Mouse (Mus musculus) heart, embryonic 16.5 days (tissue): ENCODE data around the gene Gcgr. TPM values are rescaled to one million over a fixed set of nuclear protein-coding genes. Genes with fewer than 3 reads are reported as not detected.
"Not testable (repeated sequence)": the region's sequence is repeated elsewhere in the genome, so short reads cannot be mapped to it uniquely, and the experiment has no call there.

Experiments
- ATAC-seq: fragments of 200-750 bp; cut with Nextera tagmentation; replicated peaks from 2 replicates; pipeline ENCODE4 v1.8.0; 2017; ENCODE audit warnings: moderate number of reproducible peaks; ENCODE audit not compliant: insufficient read depth, low FRiP score; ENCODE audit errors: extremely low read depth
- H3K27ac ChIP-seq: fragments of 300-500 bp; sonication (generic); 2 replicates; pipeline ENCODE4 v1.5.1; 2014; ENCODE audit warnings: mild to moderate bottlenecking, low read length, control low read depth, moderate library complexity
- H3K27me3 ChIP-seq: fragments of 300-500 bp; sonication (generic); 2 replicates; pipeline ENCODE4 v1.6.1; 2014; ENCODE audit warnings: low read length, mixed read lengths; ENCODE audit not compliant: control insufficient read depth, insufficient read depth
- H3K36me3 ChIP-seq: fragments of 300-500 bp; sonication (generic); 2 replicates; pipeline ENCODE4 v1.6.1; 2014; ENCODE audit not compliant: control insufficient read depth, insufficient read depth
- H3K4me1 ChIP-seq: fragments of 300-500 bp; sonication (generic); 2 replicates; pipeline ENCODE4 v1.6.1; 2014; ENCODE audit warnings: low read length, mixed read lengths; ENCODE audit not compliant: control insufficient read depth, insufficient read depth
- H3K4me2 ChIP-seq: fragments of 300-500 bp; sonication (generic); 2 replicates; pipeline ENCODE4 v1.6.1; 2014; ENCODE audit warnings: low read depth, mild to moderate bottlenecking, control low read depth, low read length
- H3K4me3 ChIP-seq: fragments of 300-500 bp; sonication (generic); 2 replicates; pipeline ENCODE4 v1.5.1; 2014; ENCODE audit warnings: mild to moderate bottlenecking, control low read depth, low read length
- H3K9ac ChIP-seq: fragments of 300-500 bp; sonication (generic); 2 replicates; pipeline ENCODE4 v1.6.1; 2014; ENCODE audit warnings: low read length, control low read depth
- H3K9me3 ChIP-seq: fragments of 300-500 bp; sonication (generic); replicated peaks from 2 replicates; pipeline ENCODE4 v1.6.1; 2016; ENCODE audit warnings: low read length; ENCODE audit not compliant: control insufficient read depth
- WGBS: fragments of 180-500 bp; shearing (Covaris S2); extraction: QIAGEN DNeasy Blood & Tissue Kit; methylation state at CpG from one replicate; pipeline ENCODE4 v1.1.7; 2014; 5-methylcytosine and 5-hydroxymethylcytosine counted together
- polyA plus RNA-seq: library from polyadenylated mRNA; unstranded; fragments of >200 nt; fragmentation: Nextera tagmentation; extraction: Ambion mirVana; gene quantifications from 2 replicates; pipeline ENCODE4 v1.2.1, GENCODE M21; 2015

Gcgr gene
- polyA plus RNA-seq, 1 experiment from 2014 or later, result 1.4 TPM

- Histone ChIP-seq H3K36me3 (peaks cover 42% of the 10 kb centered on the region), H3K9me3 (peaks cover 3% of the 10 kb centered on the region; the same call in 1 of the 2 replicates), H3K4me1 (peaks cover 20% of the 10 kb centered on the region), H3K27me3 (no peaks in the 10 kb centered on the region), H3K9ac (peak within 1 kb of the TSS; percentile 95), H3K4me3 (peak within 1 kb of the TSS; percentile 92), H3K4me2 (peak within 1 kb of the TSS; percentile 95), H3K27ac (peak within 1 kb of the TSS; percentile 92)
- 4% methylated on average over 74 of the region's 75 CpGs for WGBS
- peak; percentile 78 for ATAC-seq
Measured at GRCm38 (mm10) chr11:120581490-120582267, 51.2 kb downstream of the Gcgr start, which contains the start of gene Arhgdia. Arhgdia (minus strand) TSS chr11:120581624.

- Histone ChIP-seq H3K4me2 (peak overlapping the region; percentile 94), H3K9ac (peak overlapping the region; percentile 95), H3K4me1 (peaks cover 20% of the 10 kb centered on the region), H3K36me3 (peaks cover 46% of the 10 kb centered on the region), H3K27me3 (no peaks in the 10 kb centered on the region), H3K4me3 (peak overlapping the region; percentile 92), H3K9me3 (peaks cover 3% of the 10 kb centered on the region; the same call in 1 of the 2 replicates), H3K27ac (peak overlapping the region; percentile 92)
- whole genome bisulfite sequencing, result 78% methylated on average over 8 of the region's 8 CpGs
- no peak for ATAC-seq
Measured at GRCm38 (mm10) chr11:120582268-120582981, 51.9 kb downstream of the Gcgr start.

- Histone ChIP-seq H3K4me1 (peaks cover 20% of the 10 kb centered on the region), H3K36me3 (peaks cover 44% of the 10 kb centered on the region)
- not testable (repeated sequence) for H3K27me3 ChIP-seq, H3K27ac ChIP-seq, H3K4me2 ChIP-seq, H3K9me3 ChIP-seq, ATAC-seq, H3K4me3 ChIP-seq, H3K9ac ChIP-seq
- 93% methylated on average over 2 of the region's 2 CpGs for WGBS
Measured at GRCm38 (mm10) chr11:120582982-120583293, 52.4 kb downstream of the Gcgr start.

- no peak overlapping the region for H3K9ac ChIP-seq
- H3K4me2 ChIP-seq, result no peak overlapping the region
- no peak overlapping the region for H3K4me3 ChIP-seq
- peaks cover 3% of the 10 kb centered on the region; the same call in 1 of the 2 replicates for H3K9me3 ChIP-seq
- H3K36me3 ChIP-seq, result peaks cover 41% of the 10 kb centered on the region
- no peak overlapping the region for H3K27ac ChIP-seq
- WGBS, result 97% methylated on average over 1 of the region's 1 CpGs
- peaks cover 20% of the 10 kb centered on the region for H3K4me1 ChIP-seq
- no peak for ATAC-seq
- no peaks in the 10 kb centered on the region for H3K27me3 ChIP-seq
Measured at GRCm38 (mm10) chr11:120583937-120584336, 53.4 kb downstream of the Gcgr start.

- 80% methylated on average over 6 of the region's 6 CpGs for WGBS
- Histone ChIP-seq H3K27ac (no peak overlapping the region), H3K4me2 (no peak overlapping the region), H3K9ac (no peak overlapping the region), H3K4me3 (no peak overlapping the region), H3K9me3 (peaks cover 3% of the 10 kb centered on the region; the same call in 1 of the 2 replicates), H3K36me3 (peaks cover 65% of the 10 kb centered on the region), H3K4me1 (no peaks in the 10 kb centered on the region), H3K27me3 (no peaks in the 10 kb centered on the region)
- no peak for ATAC-seq
Measured at GRCm38 (mm10) chr11:120588531-120588930, 58.0 kb downstream of the Gcgr start.

Other genes with a start within 250 kb of the Gcgr start
- 1,134 and 1,179 TPM in 2 replicates for gene Actg1, start 182.2 kb upstream of the Gcgr start, polyA plus RNA-seq
- gene Fscn2, start 169.2 kb upstream of the Gcgr start, polyA plus RNA-seq, result 0.71 and 0.91 TPM in 2 replicates
- gene Faap100, start 151.9 kb upstream of the Gcgr start, polyA plus RNA-seq, result 28.8 and 37.3 TPM in 2 replicates
- gene Nploc4, start 93.0 kb upstream of the Gcgr start, polyA plus RNA-seq, result 26.7 and 27.7 TPM in 2 replicates
- 0.09 TPM in 1 of 2 replicates, not detected in the other for gene Tspan10, start 88.1 kb upstream of the Gcgr start, polyA plus RNA-seq
- 0.28 and 0.29 TPM in 2 replicates for gene Pde6g, start 77.2 kb upstream of the Gcgr start, polyA plus RNA-seq
- 23.2 and 23.5 TPM in 2 replicates for gene Oxld1, start 72.6 kb upstream of the Gcgr start, polyA plus RNA-seq
- gene Ccdc137, start 72.6 kb upstream of the Gcgr start, polyA plus RNA-seq, result 25.4 and 27.4 TPM in 2 replicates
- gene Arl16, start 63.1 kb upstream of the Gcgr start, polyA plus RNA-seq, result 33.6 and 34.2 TPM in 2 replicates
- 247 and 252 TPM in 2 replicates for gene Mrpl12, start 46.1 kb upstream of the Gcgr start, polyA plus RNA-seq
- gene Slc25a10, start 38.9 kb upstream of the Gcgr start, polyA plus RNA-seq, result 39.6 and 43.9 TPM in 2 replicates
- gene Mcrip1, start 19.0 kb downstream of the Gcgr start, polyA plus RNA-seq, result 134 and 139 TPM in 2 replicates
- gene Ppp1r27, start 20.4 kb downstream of the Gcgr start, polyA plus RNA-seq, result 3.3 and 8.5 TPM in 2 replicates
- 435 and 437 TPM in 2 replicates for gene P4hb, start 42.6 kb downstream of the Gcgr start, polyA plus RNA-seq
- 435 and 439 TPM in 2 replicates for gene Arhgdia, start 50.9 kb downstream of the Gcgr start, polyA plus RNA-seq
- gene Alyref, start 67.7 kb downstream of the Gcgr start, polyA plus RNA-seq, result 223 and 229 TPM in 2 replicates
- 179 and 193 TPM in 2 replicates for gene Anapc11, start 67.7 kb downstream of the Gcgr start, polyA plus RNA-seq
- gene Npb, start 77.8 kb downstream of the Gcgr start, polyA plus RNA-seq, result 13.6 and 15.5 TPM in 2 replicates
- gene Pcyt2, start 87.2 kb downstream of the Gcgr start, polyA plus RNA-seq, result 109 and 117 TPM in 2 replicates
- 21.1 and 28.1 TPM in 2 replicates for gene Sirt7, start 94.5 kb downstream of the Gcgr start, polyA plus RNA-seq
- 14.7 and 19.1 TPM in 2 replicates for gene Mafg, start 102.9 kb downstream of the Gcgr start, polyA plus RNA-seq
- 15.2 and 18.5 TPM in 2 replicates for gene Pycr1, start 113.1 kb downstream of the Gcgr start, polyA plus RNA-seq
- gene Myadml2, start 117.5 kb downstream of the Gcgr start, polyA plus RNA-seq, result 17.0 and 19.5 TPM in 2 replicates
- gene Notum, start 130.5 kb downstream of the Gcgr start, polyA plus RNA-seq, result 0.20 and 1.00 TPM in 2 replicates
- gene Aspscr1, start 142.3 kb downstream of the Gcgr start, polyA plus RNA-seq, result 105 and 109 TPM in 2 replicates
- 107 and 112 TPM in 2 replicates for gene Cenpx, start 183.0 kb downstream of the Gcgr start, polyA plus RNA-seq
- gene Lrrc45, start 183.2 kb downstream of the Gcgr start, polyA plus RNA-seq, result 34.1 and 34.8 TPM in 2 replicates
- 8.7 and 10.6 TPM in 2 replicates for gene Rac3, start 190.8 kb downstream of the Gcgr start, polyA plus RNA-seq
- 15.3 and 17.1 TPM in 2 replicates for gene Dcxr, start 196.6 kb downstream of the Gcgr start, polyA plus RNA-seq
- 54.8 and 59.4 TPM in 2 replicates for gene Cbr2, start 201.4 kb downstream of the Gcgr start, polyA plus RNA-seq
- 1.3 and 6.9 TPM in 2 replicates for gene Hmga1b, start 232.1 kb downstream of the Gcgr start, polyA plus RNA-seq